Mouse (Mus musculus): ENCODE results near the gene Trmt13.
"Not testable (repeated sequence)": the region's sequence is repeated elsewhere in the genome, so short reads cannot be mapped to it uniquely, and the experiment has no call there.

Trmt13 gene

GRCm38 (mm10) chr3:116582201-116582600 lies 32.2 kb downstream of the Trmt13 start:
- in situ Hi-C loops (cut with MboI; ENCODE audit: low pct_unique_long_range_greater_than_20kb in 1 of 2, low sequenced_read_pairs in 2 of 2, unreplicated experiment in 1 of 2): loop anchor here (25.0 kb wide), 1 partner anchor 245 kb away; no protein-coding TSS in a partner anchor

DNA sequence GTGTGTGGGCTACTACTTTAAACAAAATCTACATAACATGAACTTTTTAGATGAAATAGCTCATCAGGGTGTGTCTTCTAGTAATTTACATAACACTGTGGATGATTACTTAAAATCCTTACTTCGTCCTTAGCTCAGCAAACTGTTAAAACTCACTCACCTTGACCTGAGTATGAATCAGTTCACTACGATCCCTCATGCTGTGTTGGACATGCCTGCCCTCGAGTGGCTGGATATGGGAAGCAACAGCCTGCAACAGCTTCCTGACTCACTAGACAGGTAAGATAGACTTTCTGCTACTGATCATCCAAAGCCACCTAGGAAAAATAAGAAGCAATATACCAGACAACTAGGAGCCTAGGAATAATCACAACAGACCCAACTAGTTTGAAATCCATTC lies 37.1 kb downstream of the Trmt13 start:
- in situ Hi-C loops (cut with MboI; ENCODE audit: low pct_unique_long_range_greater_than_20kb in 1 of 2, low sequenced_read_pairs in 2 of 2, unreplicated experiment in 1 of 2): loop anchor here (25.0 kb wide), 1 partner anchor 240 kb away; no protein-coding TSS in a partner anchor

GRCm38 (mm10) chr3:116570628-116571027 lies 43.8 kb downstream of the Trmt13 start:
- in situ Hi-C loops (cut with MboI; ENCODE audit: low pct_unique_long_range_greater_than_20kb in 1 of 2, low sequenced_read_pairs in 2 of 2, unreplicated experiment in 1 of 2): no loop called here

DNA sequence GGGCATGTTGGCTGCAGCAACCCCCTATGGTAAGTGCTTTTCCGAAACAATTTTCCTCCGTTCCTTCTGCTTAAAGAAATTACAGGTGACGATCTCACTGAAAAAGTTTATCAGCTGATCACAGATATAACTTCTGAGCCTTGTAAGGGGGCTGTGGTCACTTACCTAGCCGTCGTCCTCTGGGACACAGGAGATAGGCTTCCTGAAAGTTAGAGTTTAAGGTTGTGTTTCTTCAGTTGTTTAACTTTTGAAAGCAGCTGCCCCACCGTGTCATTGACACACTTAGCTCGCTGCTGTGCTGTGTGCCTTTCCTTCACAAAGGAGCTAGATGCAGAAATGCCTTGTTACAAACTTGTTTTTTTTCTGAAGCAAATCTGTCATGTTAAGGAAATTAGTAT lies 51.3 kb downstream of the Trmt13 start:
- in situ Hi-C loops (cut with MboI; ENCODE audit: low pct_unique_long_range_greater_than_20kb in 1 of 2, low sequenced_read_pairs in 2 of 2, unreplicated experiment in 1 of 2): no loop called here

DNA sequence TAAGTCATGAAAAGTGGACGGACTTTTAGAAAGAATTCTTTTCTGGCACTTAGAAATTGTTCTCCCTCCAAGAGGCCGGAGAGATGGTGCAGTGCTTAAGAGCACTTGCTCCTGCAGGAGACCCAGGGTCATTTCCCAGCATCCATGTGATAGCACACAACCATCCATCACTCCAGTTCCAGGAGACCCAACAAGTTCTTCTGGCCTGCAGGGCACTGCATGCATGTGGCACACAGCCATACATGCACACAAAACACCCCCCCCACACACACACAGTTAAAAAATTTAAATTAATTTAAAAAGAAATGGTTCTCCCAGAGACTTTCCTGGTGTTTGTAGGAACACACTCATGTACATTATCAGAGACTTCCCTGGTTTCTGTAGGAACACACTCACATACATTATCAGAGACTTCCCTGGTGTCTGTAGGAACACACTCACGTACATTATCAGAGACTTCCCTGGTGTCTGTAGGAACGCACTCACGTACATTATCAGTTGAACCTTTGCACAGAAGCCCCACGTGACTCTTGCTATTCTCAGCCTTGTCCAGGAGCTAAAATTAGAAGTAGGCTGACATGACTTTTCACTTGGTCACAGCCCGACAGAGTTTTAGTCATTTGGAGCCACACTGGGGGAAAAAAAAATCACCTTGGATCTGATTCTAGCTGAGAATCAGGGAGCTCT lies 51.8 kb downstream of the Trmt13 start, which contains the start of gene Lrrc39:
TSS of gene Lrrc39 (plus strand) at position 566 of the 687 bp plus-strand sequence.
- in situ Hi-C loops (cut with MboI; ENCODE audit: low pct_unique_long_range_greater_than_20kb in 1 of 2, low sequenced_read_pairs in 2 of 2, unreplicated experiment in 1 of 2): no loop called here

DNA sequence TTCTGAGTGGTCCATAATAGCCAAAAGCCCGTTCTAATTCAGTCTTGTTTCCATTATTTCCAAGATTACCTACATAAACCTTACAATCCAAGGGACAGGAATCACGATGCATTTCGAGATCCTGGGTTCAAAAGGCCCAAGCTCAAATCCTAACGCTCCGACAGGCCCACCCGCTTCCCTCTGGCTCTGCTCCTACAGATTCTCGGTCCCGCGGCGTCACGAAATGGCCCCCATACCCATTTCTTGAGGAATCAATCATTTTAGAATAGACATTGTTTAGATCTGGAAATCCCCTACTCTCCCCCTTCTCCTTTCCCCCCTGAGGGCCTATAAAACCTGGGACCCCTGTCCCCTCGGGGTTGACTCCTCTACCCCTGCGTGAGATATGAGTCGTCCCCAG lies 53.1 kb downstream of the Trmt13 start:
- in situ Hi-C loops (cut with MboI; ENCODE audit: low pct_unique_long_range_greater_than_20kb in 1 of 2, low sequenced_read_pairs in 2 of 2, unreplicated experiment in 1 of 2): not testable (repeated sequence)

DNA sequence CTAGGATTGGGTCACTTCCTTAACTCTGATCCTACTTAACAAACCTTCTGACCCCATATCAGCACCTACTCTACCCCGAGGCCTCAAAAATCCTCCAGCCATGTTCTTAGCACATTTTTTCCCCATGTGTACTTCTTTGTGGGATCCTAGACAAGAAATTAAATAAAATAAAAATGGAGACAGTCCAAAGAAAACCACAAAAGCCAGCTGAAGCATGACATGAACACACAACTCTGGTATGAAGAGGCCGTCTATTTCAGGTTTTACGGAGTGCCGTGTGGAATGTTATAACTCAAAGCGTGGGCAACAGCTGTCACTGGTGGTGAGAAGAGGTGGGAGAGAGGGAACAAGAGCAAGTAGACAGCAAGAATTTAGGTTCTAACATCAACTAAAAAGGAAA lies 63.0 kb downstream of the Trmt13 start:
- in situ Hi-C loops (cut with MboI; ENCODE audit: low pct_unique_long_range_greater_than_20kb in 1 of 2, low sequenced_read_pairs in 2 of 2, unreplicated experiment in 1 of 2): no loop called here

- in situ Hi-C loops (cut with MboI; ENCODE audit: low pct_unique_long_range_greater_than_20kb in 1 of 2, low sequenced_read_pairs in 2 of 2, unreplicated experiment in 1 of 2): no loop called here
These were observed 67.0 kb downstream of the Trmt13 start for GRCm38 (mm10) chr3:116547430-116547829.

- in situ Hi-C loops (cut with MboI; ENCODE audit: low pct_unique_long_range_greater_than_20kb in 1 of 2, low sequenced_read_pairs in 2 of 2, unreplicated experiment in 1 of 2): no loop called here
These were observed 71.9 kb downstream of the Trmt13 start for GRCm38 (mm10) chr3:116542532-116542931.

- in situ Hi-C loops (cut with MboI; ENCODE audit: low pct_unique_long_range_greater_than_20kb in 1 of 2, low sequenced_read_pairs in 2 of 2, unreplicated experiment in 1 of 2): no loop called here
These were observed 72.3 kb downstream of the Trmt13 start for GRCm38 (mm10) chr3:116542070-116542469.

DNA sequence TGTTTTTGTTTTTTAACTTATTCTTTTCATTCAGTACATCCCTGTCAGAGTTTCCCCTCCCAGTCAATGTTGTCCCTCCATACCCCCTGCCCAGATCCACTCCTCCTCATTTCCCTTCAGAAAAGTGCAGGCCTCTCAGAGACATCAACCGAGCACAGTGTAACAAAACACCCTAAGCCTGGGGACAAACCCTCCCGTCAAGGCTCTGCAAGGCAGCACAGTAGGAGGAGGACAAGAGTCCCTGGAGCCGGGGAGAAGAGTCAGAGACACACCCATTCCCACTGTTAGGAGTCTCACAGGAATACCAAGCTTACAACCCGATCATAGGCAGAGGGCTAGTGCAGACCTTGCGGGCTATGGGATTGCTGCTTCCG lies 77.2 kb downstream of the Trmt13 start:
- in situ Hi-C loops (cut with MboI; ENCODE audit: low pct_unique_long_range_greater_than_20kb in 1 of 2, low sequenced_read_pairs in 2 of 2, unreplicated experiment in 1 of 2): no loop called here

DNA sequence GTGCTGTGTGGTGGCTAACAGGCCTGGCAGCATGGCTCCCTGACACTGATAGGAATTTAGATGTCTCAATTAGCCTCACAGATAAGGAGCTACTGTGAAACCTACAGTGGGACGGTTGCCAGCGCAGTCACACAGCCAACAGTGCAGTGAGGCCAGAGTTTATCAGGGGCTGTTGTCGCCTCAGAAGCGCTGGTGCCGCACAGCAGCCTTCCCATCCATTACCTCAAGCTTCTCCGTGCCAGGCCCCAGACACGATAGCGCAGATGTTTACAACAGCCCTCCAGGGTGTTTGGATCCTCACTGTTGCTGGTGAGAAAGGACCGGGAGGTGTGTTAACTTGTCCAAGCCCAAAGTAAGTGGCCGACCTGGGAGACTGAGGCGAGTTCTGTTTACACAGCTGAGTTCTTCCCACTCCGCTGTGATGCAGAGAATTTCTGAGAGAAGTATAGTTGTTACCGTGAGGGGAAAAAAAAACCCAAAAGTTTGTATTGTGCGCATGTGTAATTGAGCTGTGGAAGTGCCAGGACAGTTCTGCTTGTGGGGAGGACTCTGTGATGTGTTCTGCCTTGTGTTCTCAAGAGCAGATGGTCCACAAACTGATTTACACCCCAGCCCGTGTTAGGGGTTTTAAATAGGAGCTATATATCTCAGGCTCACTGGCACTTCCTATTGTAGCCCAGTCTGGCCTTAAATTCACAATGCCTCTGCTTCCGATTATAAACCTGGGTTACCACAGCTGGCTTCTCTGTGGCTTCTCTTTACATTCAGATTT lies 77.8 kb downstream of the Trmt13 start:
- in situ Hi-C loops (cut with MboI; ENCODE audit: low pct_unique_long_range_greater_than_20kb in 1 of 2, low sequenced_read_pairs in 2 of 2, unreplicated experiment in 1 of 2): no loop called here
